Mouse (Mus musculus) macrophage (primary cell): ENCODE data around the gene Fut4. TPM values are rescaled to one million over a fixed set of nuclear protein-coding genes. Genes with fewer than 3 reads are reported as not detected.

ENCODE experiments used
- H3K27ac ChIP-seq: fragments of 350-480 bp; formaldehyde crosslinking; 2 replicates; pipeline ENCODE4 v1.9.0; 2021
- H3K36me3 ChIP-seq: fragments of 350-480 bp; formaldehyde crosslinking; 2 replicates; pipeline ENCODE4 v1.9.0; 2021; ENCODE audit errors: inconsistent target
- H3K4me3 ChIP-seq: fragments of 350-480 bp; formaldehyde crosslinking; 2 replicates; pipeline ENCODE4 v1.9.0; 2021; ENCODE audit errors: inconsistent target
- H3K79me2 ChIP-seq: fragments of 350-480 bp; formaldehyde crosslinking; 2 replicates; pipeline ENCODE4 v1.9.0; 2021; ENCODE audit errors: inconsistent target
- WGBS: methylation state at CpG from one replicate; pipeline ENCODE4 v1.1.7; 2026; ENCODE audit warnings: inconsistent platforms; ENCODE audit not compliant: missing documents; 5-methylcytosine and 5-hydroxymethylcytosine counted together
- polyA plus RNA-seq: library from polyadenylated mRNA; stranded (reverse); fragments of 250-400 nt; gene quantifications from 3 replicates; pipeline ENCODE4 v1.2.4, GENCODE M21; 2018; ENCODE audit warnings: inconsistent platforms

The Fut4 gene
- polyA plus RNA-seq, 1 experiment from 2014 or later = 1.5 TPM

GRCm38 (mm10) chr9:14750901-14751502 lies 1.2 kb downstream of the Fut4 start:
- no peaks in the 10 kb centered on the region for H3K79me2 ChIP-seq
- WGBS = 75% methylated on average over 41 of the region's 42 CpGs
- H3K27ac ChIP-seq = no peak overlapping the region
- H3K36me3 ChIP-seq = no peaks in the 10 kb centered on the region
- H3K4me3 ChIP-seq = peak overlapping the region; percentile 1; the same call in 1 of the 2 replicates

- no peak within 1 kb of the TSS for H3K27ac ChIP-seq
- no peak within 1 kb of the TSS for H3K4me3 ChIP-seq
- WGBS = 89% methylated on average over 19 of the region's 19 CpGs
- H3K79me2 ChIP-seq = no peaks in the 10 kb centered on the region
- no peaks in the 10 kb centered on the region for H3K36me3 ChIP-seq
These were observed 11.9 kb downstream of the Fut4 start, which contains the start of gene Piwil4 for GRCm38 (mm10) chr9:14740151-14740924. Gene Piwil4, minus strand, starts transcription at chr9:14740733.

GRCm38 (mm10) chr9:14739498-14740150 lies 12.6 kb downstream of the Fut4 start:
- H3K79me2 ChIP-seq = no peaks in the 10 kb centered on the region
- H3K27ac ChIP-seq = no peak overlapping the region
- no peak overlapping the region for H3K4me3 ChIP-seq
- WGBS = 73% methylated on average over 4 of the region's 4 CpGs
- no peaks in the 10 kb centered on the region for H3K36me3 ChIP-seq

GRCm38 (mm10) chr9:14730941-14731541 lies 21.2 kb downstream of the Fut4 start:
- H3K4me3 ChIP-seq = no peak overlapping the region
- H3K27ac ChIP-seq = no peak overlapping the region
- no peaks in the 10 kb centered on the region for H3K79me2 ChIP-seq
- no peaks in the 10 kb centered on the region for H3K36me3 ChIP-seq
- WGBS = 65% methylated on average over 9 of the region's 9 CpGs

DNA sequence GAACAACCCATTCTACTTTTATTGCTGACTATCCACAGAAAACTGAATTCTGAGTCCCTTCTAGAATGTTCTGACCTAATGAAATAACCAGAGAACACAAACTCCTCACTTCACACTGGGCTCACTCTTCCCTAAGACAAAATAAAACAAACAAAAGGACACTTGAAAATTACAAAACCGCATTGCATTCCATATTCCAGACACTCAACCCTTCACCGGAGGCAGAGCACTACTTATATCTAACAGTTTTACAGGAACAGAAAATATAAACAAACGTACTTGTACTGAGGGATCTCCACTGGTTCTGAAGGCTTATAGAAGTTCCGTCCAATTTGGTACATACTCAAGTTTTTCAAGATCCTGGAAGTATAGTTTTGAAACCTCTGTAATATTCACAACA lies 23.8 kb downstream of the Fut4 start:
- no peak overlapping the region for H3K4me3 ChIP-seq
- WGBS = 94% methylated on average over 4 of the region's 4 CpGs
- H3K79me2 ChIP-seq = no peaks in the 10 kb centered on the region
- no peak overlapping the region for H3K27ac ChIP-seq
- no peaks in the 10 kb centered on the region for H3K36me3 ChIP-seq

DNA sequence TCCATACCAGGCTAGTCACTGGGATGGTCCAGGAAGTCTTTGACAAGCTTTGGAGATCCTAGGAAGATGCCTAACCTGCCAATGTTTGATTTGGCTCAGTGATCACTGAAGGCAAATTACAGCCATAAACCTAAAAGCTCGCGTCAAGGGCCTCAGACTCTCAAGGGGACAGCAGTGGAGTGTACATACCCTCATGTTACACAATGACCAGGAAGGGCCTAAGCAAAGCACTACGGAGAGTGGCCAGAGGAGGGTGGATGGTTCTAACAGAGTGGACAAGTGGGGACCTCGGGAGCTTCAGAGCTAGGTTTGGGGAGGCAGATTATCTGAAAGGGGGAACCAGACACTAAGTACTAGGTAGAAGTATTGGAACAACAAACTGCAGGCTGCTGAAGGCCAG lies 25.6 kb downstream of the Fut4 start:
- WGBS = 96% methylated on average over 4 of the region's 4 CpGs
- H3K79me2 ChIP-seq = no peaks in the 10 kb centered on the region
- H3K27ac ChIP-seq = no peak overlapping the region
- no peaks in the 10 kb centered on the region for H3K36me3 ChIP-seq
- H3K4me3 ChIP-seq = no peak overlapping the region

- H3K4me3 ChIP-seq = no peak overlapping the region
- WGBS = 96% methylated on average over 6 of the region's 6 CpGs
These were observed 26.2 kb downstream of the Fut4 start for GRCm38 (mm10) chr9:14726005-14726404.

DNA sequence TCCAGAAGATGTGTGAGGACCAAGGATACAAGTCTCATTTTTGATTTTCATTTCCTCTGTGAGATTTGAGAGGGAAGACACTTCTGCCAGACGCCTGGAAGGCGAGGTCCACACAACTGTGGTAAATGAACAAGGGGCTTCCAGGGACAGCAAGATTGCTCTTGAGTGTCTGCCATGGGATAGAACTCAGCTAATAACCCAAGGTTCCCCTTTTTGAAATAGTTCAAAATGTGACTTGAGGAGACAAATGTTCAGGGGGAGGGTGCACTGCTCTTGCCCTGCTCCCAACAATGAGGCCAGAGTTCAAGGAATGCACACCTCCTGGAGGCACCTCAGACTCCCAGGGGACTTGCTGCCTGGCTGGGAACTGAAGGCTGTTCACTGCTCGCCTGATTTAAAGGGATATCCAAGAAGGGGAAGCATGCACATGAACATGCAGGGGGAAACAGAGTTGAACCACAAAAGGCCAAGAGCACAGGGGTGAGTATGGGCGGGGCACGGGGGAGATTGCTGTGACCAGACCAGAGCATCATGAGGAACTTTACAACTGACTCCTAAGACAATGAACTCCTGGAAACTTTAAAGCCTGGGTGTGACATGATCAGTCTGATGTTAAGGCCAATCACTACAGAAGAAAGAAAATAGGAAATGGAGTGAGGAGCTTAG lies 27.3 kb downstream of the Fut4 start:
- 4% methylated on average over 5 of the region's 5 CpGs for WGBS

More at GRCm38 (mm10) chr9:14726005-14726404, 26.2 kb downstream of the Fut4 start:
- Histone ChIP-seq H3K27ac (no peak overlapping the region), H3K36me3 (no peaks in the 10 kb centered on the region), H3K79me2 (no peaks in the 10 kb centered on the region)

DNA sequence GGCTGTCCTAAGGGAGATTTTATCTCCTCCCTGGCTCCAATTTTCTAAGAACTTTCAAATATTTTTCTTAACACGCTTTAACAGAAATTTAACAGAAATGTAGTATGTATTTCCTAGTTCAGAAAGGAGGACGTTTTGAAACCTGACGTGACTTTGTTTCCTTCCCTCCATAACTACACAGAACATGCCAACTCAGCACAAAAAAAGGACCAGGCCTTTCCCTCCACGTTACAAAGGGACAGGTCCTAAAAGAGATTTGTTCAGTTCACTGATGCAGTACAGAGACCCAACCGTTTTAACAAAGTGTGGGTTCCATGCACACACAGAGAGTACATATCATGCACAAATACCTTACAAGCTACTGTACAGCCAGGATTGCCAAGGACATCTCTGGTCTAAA lies 30.6 kb downstream of the Fut4 start:
- WGBS = 89% methylated on average over 5 of the region's 5 CpGs
- Histone ChIP-seq H3K79me2 (no peaks in the 10 kb centered on the region), H3K4me3 (no peak overlapping the region), H3K36me3 (no peaks in the 10 kb centered on the region), H3K27ac (no peak overlapping the region)

More for the DNA sequence above, 27.3 kb downstream of the Fut4 start:
- H3K36me3 ChIP-seq = no peaks in the 10 kb centered on the region
- H3K79me2 ChIP-seq = no peaks in the 10 kb centered on the region
- no peak overlapping the region for H3K27ac ChIP-seq
- no peak overlapping the region for H3K4me3 ChIP-seq

GRCm38 (mm10) chr9:14720384-14720783 lies 31.8 kb downstream of the Fut4 start:
- Histone ChIP-seq H3K27ac (no peak overlapping the region), H3K36me3 (no peaks in the 10 kb centered on the region), H3K4me3 (no peak overlapping the region), H3K79me2 (no peaks in the 10 kb centered on the region)
- 93% methylated on average over 2 of the region's 2 CpGs for WGBS

- Histone ChIP-seq H3K36me3 (no peaks in the 10 kb centered on the region), H3K27ac (no peak overlapping the region), H3K4me3 (peak overlapping the region; percentile 10; the same call in 1 of the 2 replicates), H3K79me2 (no peaks in the 10 kb centered on the region)
These were observed 33.9 kb downstream of the Fut4 start for GRCm38 (mm10) chr9:14718332-14718691.

- Histone ChIP-seq H3K36me3 (no peaks in the 10 kb centered on the region), H3K27ac (no peak overlapping the region), H3K4me3 (peak overlapping the region; percentile 10; the same call in 1 of the 2 replicates), H3K79me2 (no peaks in the 10 kb centered on the region)
- WGBS = 18% methylated on average over 14 of the region's 14 CpGs
These were observed 34.4 kb downstream of the Fut4 start for GRCm38 (mm10) chr9:14717689-14718331.

DNA sequence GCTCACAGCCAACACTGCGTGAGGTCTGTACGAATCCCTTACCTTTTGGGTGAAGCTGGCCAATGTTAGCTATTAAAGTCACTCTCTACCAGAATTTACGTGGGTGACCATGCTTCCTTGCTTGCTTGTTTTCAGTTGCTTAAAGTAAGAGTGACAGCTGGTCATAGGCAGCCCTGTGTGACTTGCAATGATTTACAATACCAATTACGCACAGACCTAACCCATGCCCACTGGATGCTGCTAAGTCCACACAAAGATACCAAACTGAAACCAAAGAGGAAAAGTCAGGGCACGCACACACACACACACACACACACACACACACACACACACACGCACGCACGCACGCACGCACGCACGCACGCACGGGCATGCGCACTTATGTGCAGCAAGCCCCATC lies 36.9 kb downstream of the Fut4 start:
- no peaks in the 10 kb centered on the region for H3K79me2 ChIP-seq
- WGBS = 94% methylated on average over 15 of the region's 15 CpGs
- no peak overlapping the region for H3K27ac ChIP-seq
- H3K36me3 ChIP-seq = no peaks in the 10 kb centered on the region
- H3K4me3 ChIP-seq = no peak overlapping the region

GRCm38 (mm10) chr9:14710910-14711309 lies 41.3 kb downstream of the Fut4 start:
- no peak overlapping the region for H3K4me3 ChIP-seq
- no peak overlapping the region for H3K27ac ChIP-seq
- H3K79me2 ChIP-seq = no peaks in the 10 kb centered on the region
- WGBS = 87% methylated on average over 3 of the region's 3 CpGs
- no peaks in the 10 kb centered on the region for H3K36me3 ChIP-seq
